Mouse (Mus musculus) thymus, postnatal 14 days (tissue): ENCODE data around the gene Icmt.

ENCODE experiments used
- DNase-seq: peaks from one replicate; pipeline ENCODE4 v3.0.0; 2021

The Icmt gene

GRCm38 (mm10) chr4:152276389-152277347 lies 20.4 kb upstream of the Icmt start:
- no peak for DNase-seq

GRCm38 (mm10) chr4:152277916-152278315 lies 19.1 kb upstream of the Icmt start:
- no peak for DNase-seq

- no peak for DNase-seq
Measured at GRCm38 (mm10) chr4:152278986-152279385, 18.0 kb upstream of the Icmt start.

- DNase-seq: no peak
Measured at GRCm38 (mm10) chr4:152281601-152282000, 15.4 kb upstream of the Icmt start.

- DNase-seq: no peak
Measured at GRCm38 (mm10) chr4:152282721-152283120, 14.3 kb upstream of the Icmt start.

- DNase-seq: peak; percentile 89
Measured at GRCm38 (mm10) chr4:152283186-152283950, 13.7 kb upstream of the Icmt start.

- peak; percentile 44 for DNase-seq
Measured at GRCm38 (mm10) chr4:152285505-152285904, 11.5 kb upstream of the Icmt start.

DNA sequence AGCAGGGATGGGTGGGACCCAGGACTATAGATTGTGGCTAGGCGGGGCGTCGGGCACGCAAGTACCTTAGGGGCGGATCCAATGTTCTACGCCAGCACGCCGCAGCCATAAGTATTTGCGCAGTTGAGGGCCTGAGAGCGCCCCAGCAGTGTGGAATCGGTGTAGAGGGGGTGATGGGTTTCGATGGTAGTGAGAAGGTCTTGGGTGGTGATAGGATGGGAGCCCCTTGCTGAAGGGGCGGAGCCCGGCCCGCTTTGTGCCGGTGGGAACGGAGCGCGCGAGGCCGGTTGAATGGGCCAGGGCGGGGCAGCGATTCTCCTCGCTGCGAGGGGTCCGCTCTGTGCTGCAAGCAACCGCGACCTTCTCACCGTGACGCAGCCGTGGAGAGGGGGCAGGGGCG lies 10.8 kb upstream of the Icmt start:
- peak; percentile 13 for DNase-seq

DNA sequence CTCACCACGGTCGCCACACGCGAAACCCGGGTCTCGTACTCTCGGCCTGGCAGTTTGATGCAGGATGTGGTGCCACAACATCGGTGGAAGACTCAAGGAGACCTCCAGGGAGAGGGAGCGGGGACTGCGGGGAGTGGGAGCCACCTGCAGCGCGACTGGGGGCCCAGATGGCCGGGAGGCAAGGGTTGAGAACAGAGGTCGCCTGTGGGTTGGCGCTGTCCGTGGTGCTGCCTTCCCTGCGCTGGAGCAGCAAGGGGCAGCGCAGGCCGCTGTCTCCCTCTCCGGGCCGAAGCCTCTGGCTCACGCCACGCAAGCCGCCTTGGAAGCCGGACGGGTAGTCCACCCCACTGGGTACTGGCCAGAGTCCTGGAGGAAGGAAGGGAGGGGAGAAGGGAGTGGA lies 10.1 kb upstream of the Icmt start:
- peak; percentile 80 for DNase-seq

- DNase-seq: no peak
Measured at GRCm38 (mm10) chr4:152287317-152288120, 9.5 kb upstream of the Icmt start.

DNA sequence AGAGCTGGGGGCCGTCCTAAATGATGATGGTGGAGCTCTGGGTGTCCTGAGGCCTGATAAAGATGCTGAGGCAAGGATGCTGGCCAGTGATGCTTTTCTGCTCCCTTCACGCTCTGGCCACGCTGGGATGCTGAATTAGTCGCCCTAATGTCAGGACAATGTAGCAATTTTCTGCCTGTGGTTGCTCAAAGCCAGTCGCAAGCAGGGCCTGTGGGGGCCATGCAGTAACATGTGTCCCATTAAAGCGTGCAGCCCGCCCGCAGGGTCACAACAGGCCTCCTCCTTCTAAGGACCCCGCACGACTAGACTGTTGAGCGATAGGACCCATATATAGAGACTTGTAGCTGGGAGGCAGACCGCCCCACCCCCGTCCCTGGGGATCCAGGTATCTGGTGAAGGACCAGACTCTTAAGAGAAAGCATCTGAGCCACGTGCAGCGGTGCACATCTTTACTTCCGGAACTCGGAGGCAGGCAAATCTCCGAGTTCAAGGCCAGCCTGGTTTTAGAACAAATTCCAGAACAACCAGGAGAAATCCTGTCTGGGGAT lies 8.6 kb upstream of the Icmt start:
- no peak for DNase-seq

GRCm38 (mm10) chr4:152290385-152290784 lies 6.6 kb upstream of the Icmt start:
- DNase-seq: no peak

- DNase-seq: no peak
Measured at GRCm38 (mm10) chr4:152290991-152291390, 6.0 kb upstream of the Icmt start.

- DNase-seq: no peak
Measured at GRCm38 (mm10) chr4:152291562-152291961, 5.5 kb upstream of the Icmt start, which contains the start of gene Hes3. Gene Hes3, minus strand, starts transcription at chr4:152291662.

DNA sequence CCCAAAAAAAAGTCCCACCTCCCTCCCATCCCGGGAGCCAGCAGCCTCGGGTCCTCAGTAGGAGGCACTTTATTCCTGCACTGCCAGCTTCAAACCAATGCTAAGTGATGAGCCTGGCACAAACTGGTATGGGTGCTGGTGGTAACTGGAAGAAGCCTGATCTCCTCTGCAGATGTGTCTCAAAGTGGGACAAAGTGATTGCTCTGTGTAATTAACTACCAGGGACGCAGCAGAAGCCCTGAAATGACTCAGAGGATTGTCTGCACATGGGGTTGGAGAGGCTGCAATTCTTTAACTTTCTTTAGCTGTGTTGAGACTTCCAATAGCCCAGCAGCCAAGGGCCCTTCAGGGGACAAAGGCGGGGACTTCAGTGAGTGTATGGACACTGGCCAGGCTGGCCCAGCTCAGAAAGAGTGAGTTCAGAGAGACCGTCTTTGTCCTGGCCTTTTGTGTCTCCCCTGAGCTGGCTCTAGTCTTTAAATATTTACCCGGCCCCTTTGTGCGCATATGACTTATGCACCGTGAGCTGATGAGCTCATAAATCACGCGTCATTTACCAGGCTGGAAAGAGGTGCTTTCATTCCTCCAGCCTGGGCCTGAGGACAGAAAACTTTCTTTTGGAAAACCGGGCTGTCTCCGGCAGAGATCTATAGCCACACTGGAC lies 4.8 kb upstream of the Icmt start:
- no peak for DNase-seq

GRCm38 (mm10) chr4:152294188-152294929 lies 2.7 kb upstream of the Icmt start:
- DNase-seq: peak; percentile 19

GRCm38 (mm10) chr4:152295916-152296315 lies 1.1 kb upstream of the Icmt start:
- peak; percentile 61 for DNase-seq

- no peak for DNase-seq
Measured at GRCm38 (mm10) chr4:152296371-152296770, 656 bp upstream of the Icmt start.

GRCm38 (mm10) chr4:152298836-152299235 lies 1.8 kb downstream of the Icmt start:
- DNase-seq: no peak

DNA sequence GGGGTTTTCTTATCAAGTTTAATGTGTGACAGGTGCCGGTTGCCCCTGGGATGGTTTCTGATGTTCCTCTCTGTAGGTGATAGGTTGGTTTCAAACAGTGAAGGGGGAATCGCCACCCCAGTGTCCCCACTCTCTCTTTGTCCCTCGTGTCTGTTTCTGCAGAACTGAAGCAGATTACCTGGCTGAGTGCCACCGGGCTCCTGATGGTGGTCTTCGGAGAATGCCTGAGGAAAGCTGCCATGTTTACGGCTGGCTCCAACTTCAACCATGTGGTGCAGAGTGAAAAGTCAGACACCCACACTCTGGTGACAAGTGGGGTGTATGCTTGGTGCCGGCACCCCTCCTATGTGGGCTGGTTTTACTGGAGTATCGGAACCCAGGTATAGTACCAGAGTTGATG lies 3.3 kb downstream of the Icmt start:
- no peak for DNase-seq

- no peak for DNase-seq
Measured at GRCm38 (mm10) chr4:152302012-152302411, 5.0 kb downstream of the Icmt start.
